Mouse (Mus musculus) kidney, adult 2 months (tissue): ENCODE data around the gene Sem1.

Experiments
- CTCF ChIP-seq: fragments of 200-500 bp; conservative IDR thresholded peaks from 2 replicates; pipeline ENCODE4 v1.5.1; 2011; ENCODE audit warnings: low read depth, mild to moderate bottlenecking, control low read depth, low read length, moderate library complexity, mixed read lengths; ENCODE audit not compliant: insufficient read depth, insufficient read length
- POLR2A ChIP-seq: fragments of 200-500 bp; IDR thresholded peaks from one replicate; pipeline ENCODE4 v1.6.1; 2011; ENCODE audit warnings: low read depth, low read length, control low read depth

- TF ChIP-seq CTCF, result no peak
- TF ChIP-seq POLR2A, result no peak
Observed at GRCm38 (mm10) chr6:6581849-6582248, 3.4 kb upstream of the Sem1 start.
